8 mouse cellular contexts compared by ENCODE assay signal in genomic region chr1:104768371-104769249, GRCm38 (mm10). TPM values are rescaled to one million over a fixed set of nuclear protein-coding genes. Genes with fewer than 3 reads are reported as not detected.
A peak's percentile ranks its signal among the peaks of the same experiment; 100 is the strongest.
DNase-seq lines count a peak whose midpoint lies in the region; ATAC-seq and TF ChIP-seq lines count a peak whose summit lies in the region.

Gene Cdh20 (plus strand): TSS chr1:104768529.

- H3K4me3 ChIP-seq in cerebellum, adult 2 months (replicated peaks; ENCODE audit: insufficient read depth, low read depth, low read length), result peak within 1 kb of the TSS; percentile 86
- H3K4me3 ChIP-seq in forebrain, postnatal 0 days (ENCODE audit: low read depth, low read length), result peak within 1 kb of the TSS; percentile 49
- peak within 1 kb of the TSS; percentile 50 for H3K4me3 ChIP-seq in intestine, embryonic 16.5 days (ENCODE audit: low read length)

- no peaks in the 10 kb centered on the region for H3K36me3 ChIP-seq in forebrain, postnatal 0 days (ENCODE audit: insufficient read depth)
- H3K36me3 ChIP-seq in intestine, embryonic 16.5 days (ENCODE audit: control insufficient read depth, insufficient read depth, low read length), result no peaks in the 10 kb centered on the region

- no peaks in the 10 kb centered on the region for H3K9me3 ChIP-seq in forebrain, postnatal 0 days (ENCODE audit: low read length)
- H3K9me3 ChIP-seq in intestine, embryonic 16.5 days (ENCODE audit: control insufficient read depth, low read length), result no peaks in the 10 kb centered on the region

- DNase-seq in kidney, postnatal 14 days, result peak; percentile 3
- no peak for DNase-seq in kidney, postnatal 36 days
- DNase-seq in cerebellum, adult 2 months, result peak; percentile 60 to 68
- peak; percentile 50 for DNase-seq in forebrain, postnatal 0 days
- peak; percentile 27 for DNase-seq in mesoderm, embryonic 11.5 days (ENCODE audit: low read depth, low spot score)
- peak; percentile 39 for DNase-seq in testis, postnatal 10 days (ENCODE audit: low spot score)
- no peak for DNase-seq in spleen, postnatal 10 days (ENCODE audit: low spot score in 2 of 2)

- no peaks in the 10 kb centered on the region for H3K27me3 ChIP-seq in cerebellum, adult 2 months (ENCODE audit: control insufficient read depth, insufficient read depth, low read length)
- H3K27me3 ChIP-seq in forebrain, postnatal 0 days (ENCODE audit: insufficient read depth, low read length), result no peaks in the 10 kb centered on the region
- peaks cover 16% of the 10 kb centered on the region; the same call in 1 of the 2 replicates for H3K27me3 ChIP-seq in intestine, embryonic 16.5 days (replicated peaks; ENCODE audit: control insufficient read depth, insufficient read depth, low read length)

- no peak for TF ChIP-seq CTCF in cerebellum, adult 2 months (IDR thresholded peaks at IDR 0.05; ENCODE audit: borderline replicate concordance, insufficient read depth, low read depth, low read length)
- TF ChIP-seq CTCF in forebrain, postnatal 0 days (IDR thresholded peaks at IDR 0.05; ENCODE audit: low read depth), result no peak

- 1% methylated on average over 46 of the region's 46 CpGs for whole genome bisulfite sequencing in cerebellum, adult 2 months
- WGBS in forebrain, postnatal 0 days, result under 1% methylated on average over 46 of the region's 46 CpGs
- WGBS in intestine, embryonic 16.5 days, result under 1% methylated on average over 46 of the region's 46 CpGs

- peak within 1 kb of the TSS; percentile 98 for H3K4me2 ChIP-seq in forebrain, postnatal 0 days (ENCODE audit: low read depth)
- H3K4me2 ChIP-seq in intestine, embryonic 16.5 days (ENCODE audit: low read depth, low read length), result peak within 1 kb of the TSS; percentile 72

- peak within 1 kb of the TSS; percentile 59 for H3K9ac ChIP-seq in forebrain, postnatal 0 days
- peak within 1 kb of the TSS; percentile 45 for H3K9ac ChIP-seq in intestine, embryonic 16.5 days (ENCODE audit: low read depth, low read length)

- peak within 1 kb of the TSS; percentile 16; the same call in 1 of the 2 replicates for H3K27ac ChIP-seq in cerebellum, adult 2 months (ENCODE audit: insufficient read depth, low read length)
- H3K27ac ChIP-seq in forebrain, postnatal 0 days (ENCODE audit: low read depth, low read length), result no peak within 1 kb of the TSS
- no peak within 1 kb of the TSS for H3K27ac ChIP-seq in intestine, embryonic 16.5 days (ENCODE audit: low read length)

- peak; percentile 73 for ATAC-seq in forebrain, postnatal 0 days
- peak; percentile 84 for ATAC-seq in intestine, embryonic 16.5 days

- peaks cover 6% of the 10 kb centered on the region for H3K4me1 ChIP-seq in cerebellum, adult 2 months (ENCODE audit: control insufficient read depth, insufficient read depth, low read length)
- 0 out of 2 replicates have a peak, but pooled peaks cover 4% of the 10 kb centered on the region for H3K4me1 ChIP-seq in forebrain, postnatal 0 days (ENCODE audit: insufficient read depth)
- peaks cover 8% of the 10 kb centered on the region for H3K4me1 ChIP-seq in intestine, embryonic 16.5 days (ENCODE audit: control insufficient read depth, insufficient read depth, low read length)

- no peak for TF ChIP-seq POLR2A in cerebellum, adult 2 months (IDR thresholded peaks at IDR 0.05; ENCODE audit: borderline replicate concordance, insufficient read depth, low read length)

RNA-seq across cellular contexts. Expression of gene Cdh20, which starts in this region (rescaled TPM):
- 16.9 and 19.5 TPM in 2 replicates for polyA plus RNA-seq in cerebellum, adult 2 months (2012; rRNA removed)
- total RNA-seq in forebrain, postnatal 0 days (2014; rRNA removed), result 6.4 and 8.9 TPM in 2 replicates
- 1.3 and 2.0 TPM in 2 replicates for polyA plus RNA-seq in forebrain, postnatal 0 days (2015; fragmentation: Nextera tagmentation; extraction: Ambion mirVana)
- polyA plus RNA-seq in intestine, embryonic 16.5 days (2015; fragmentation: Nextera tagmentation; extraction: Ambion mirVana), result 0.10 and 0.23 TPM in 2 replicates

Comparison
In these comparisons a context has a peak if more than half of its experiments do, and no peak if none do; other contexts are left out.
1. DNase-seq: peak in kidney, postnatal 14 days (single experiment), cerebellum, adult 2 months (2 of 2), forebrain, postnatal 0 days (single experiment), mesoderm, embryonic 11.5 days (single experiment) and testis, postnatal 10 days (single experiment); none in kidney, postnatal 36 days (0 of 2) and spleen, postnatal 10 days (0 of 2).
2. Peak in ATAC-seq, H3K4me3 ChIP-seq, H3K9ac ChIP-seq and H3K4me2 ChIP-seq in intestine, embryonic 16.5 days; RNA of the gene not detected or under 1 TPM.
3. Peak in every context shown above with its lines, with median percentiles within 50 percentile points of each other: H3K4me3 ChIP-seq.